In genomic region chr13:81944047-81944446, GRCm38 (mm10) we compare ENCODE assay signal across 8 mouse cellular contexts.
A peak's percentile ranks its signal among the peaks of the same experiment; 100 is the strongest.
DNase-seq lines count a peak whose midpoint lies in the region; ATAC-seq and TF ChIP-seq lines count a peak whose summit lies in the region.

No protein-coding gene starts in this region.

- 13% methylated on average over 9 of the region's 9 CpGs for WGBS in embryonic facial prominence, embryonic 11.5 days
- 15% methylated on average over 9 of the region's 9 CpGs for WGBS in limb, embryonic 13.5 days
- 8% methylated on average over 9 of the region's 9 CpGs for WGBS in midbrain, postnatal 0 days

- H3K9me3 ChIP-seq in embryonic facial prominence, embryonic 11.5 days (replicated peaks; ENCODE audit: control insufficient read depth, low read length) = no peaks in the 10 kb centered on the region
- H3K9me3 ChIP-seq in limb, embryonic 13.5 days = no peaks in the 10 kb centered on the region
- no peaks in the 10 kb centered on the region for H3K9me3 ChIP-seq in midbrain, postnatal 0 days (ENCODE audit: low read length)

- H3K36me3 ChIP-seq in embryonic facial prominence, embryonic 11.5 days (replicated peaks; ENCODE audit: control insufficient read depth, insufficient read depth, low read depth, low read length) = no peaks in the 10 kb centered on the region
- H3K36me3 ChIP-seq in limb, embryonic 13.5 days = no peaks in the 10 kb centered on the region
- no peaks in the 10 kb centered on the region for H3K36me3 ChIP-seq in midbrain, postnatal 0 days (ENCODE audit: insufficient read depth, low read length)

- no peaks in the 10 kb centered on the region for H3K27me3 ChIP-seq in embryonic facial prominence, embryonic 11.5 days (ENCODE audit: control insufficient read depth, insufficient read depth, low read length)
- peaks cover 5% of the 10 kb centered on the region; the same call in 1 of the 2 replicates for H3K27me3 ChIP-seq in limb, embryonic 13.5 days
- no peaks in the 10 kb centered on the region for H3K27me3 ChIP-seq in midbrain, postnatal 0 days (ENCODE audit: insufficient read depth, low read length)

- H3K4me2 ChIP-seq in embryonic facial prominence, embryonic 11.5 days (ENCODE audit: low read depth, low read length) = no peak overlapping the region
- H3K4me2 ChIP-seq in limb, embryonic 13.5 days (replicated peaks) = peak overlapping the region; percentile 53
- peak overlapping the region; percentile 43 for H3K4me2 ChIP-seq in midbrain, postnatal 0 days (ENCODE audit: low read depth, low read length, poor library complexity, severe bottlenecking)

- no peak overlapping the region for H3K9ac ChIP-seq in embryonic facial prominence, embryonic 11.5 days (replicated peaks; ENCODE audit: low read length)
- no peak overlapping the region for H3K9ac ChIP-seq in limb, embryonic 13.5 days
- H3K9ac ChIP-seq in midbrain, postnatal 0 days (replicated peaks; ENCODE audit: low read length, poor library complexity, severe bottlenecking) = no peak overlapping the region; the same call in 1 of the 2 replicates

- H3K4me1 ChIP-seq in embryonic facial prominence, embryonic 11.5 days (ENCODE audit: control insufficient read depth, insufficient read depth, low read length) = no peaks in the 10 kb centered on the region; the same call in 1 of the 2 replicates
- no peaks in the 10 kb centered on the region for H3K4me1 ChIP-seq in limb, embryonic 13.5 days
- no peaks in the 10 kb centered on the region for H3K4me1 ChIP-seq in midbrain, postnatal 0 days (ENCODE audit: insufficient read depth, low read length)

- peak; percentile 5 for DNase-seq in 3134 (ENCODE audit: extremely low read depth, insufficient read length, low spot score)
- peak; percentile 80 for DNase-seq in adrenal gland, postnatal 25 days
- DNase-seq in embryonic facial prominence, embryonic 11.5 days (ENCODE audit: low spot score) = peak; percentile 90
- peak; percentile 18 to 57 for DNase-seq in heart, adult 9 months (ENCODE audit: low spot score in 2 of 2)
- DNase-seq in kidney, adult 9 months = peak; percentile 68
- peak; percentile 93 for DNase-seq in midbrain, postnatal 0 days (ENCODE audit: low spot score)
- peak; percentile 12 to 64 for DNase-seq in spleen, postnatal 14 days (ENCODE audit: low spot score in 2 of 2)

- H3K4me3 ChIP-seq in embryonic facial prominence, embryonic 11.5 days (ENCODE audit: low read depth, low read length) = no peak overlapping the region
- peak overlapping the region; percentile 19; the same call in 1 of the 2 replicates for H3K4me3 ChIP-seq in limb, embryonic 13.5 days
- H3K4me3 ChIP-seq in midbrain, postnatal 0 days (ENCODE audit: low read depth, low read length) = peak overlapping the region; percentile 26

- peak; percentile 97 for TF ChIP-seq CTCF in midbrain, postnatal 0 days (IDR thresholded peaks at IDR 0.05)

- 0 out of 2 replicates have a peak, but pooled peaks have one; percentile 72 for ATAC-seq in embryonic facial prominence, embryonic 11.5 days (replicated peaks; ENCODE audit: insufficient number of reproducible peaks, low FRiP score, low TSS enrichment, low read depth)
- 0 out of 2 replicates have a peak, but pooled peaks have one; percentile 66 for ATAC-seq in limb, embryonic 13.5 days (ENCODE audit: low FRiP score, low read depth)
- ATAC-seq in midbrain, postnatal 0 days (ENCODE audit: low FRiP score) = peak; percentile 83

- H3K27ac ChIP-seq in embryonic facial prominence, embryonic 11.5 days (replicated peaks; ENCODE audit: low read depth, low read length) = no peak overlapping the region
- H3K27ac ChIP-seq in limb, embryonic 13.5 days = no peak overlapping the region
- H3K27ac ChIP-seq in midbrain, postnatal 0 days (ENCODE audit: low read depth, low read length) = no peak overlapping the region

Comparison
In these comparisons a context has a peak if more than half of its experiments do, and no peak if none do; other contexts are left out.
1. DNase-seq: peak in every context shown above with its lines; median percentile 93 in midbrain, postnatal 0 days; 90 in embryonic facial prominence, embryonic 11.5 days; 80 in adrenal gland, postnatal 25 days; 68 in kidney, adult 9 months; 38 in spleen, postnatal 14 days; 38 in heart, adult 9 months; 5 in 3134.